Comparison of ENCODE assay signal across 11 mouse cellular contexts in genomic region chr15:31336685-31337084, GRCm38 (mm10). TPM values are rescaled to one million over a fixed set of nuclear protein-coding genes. Genes with fewer than 3 reads are reported as not detected.
DNase-seq lines count a peak whose midpoint lies in the region; ATAC-seq and TF ChIP-seq lines count a peak whose summit lies in the region.
"Had no signal": no experiment of that assay in that cellular context is flagged by ENCODE, and none has a peak within 500 bp of the region (broad histone marks: within the 10 kb centered on the region; RNA-seq: fewer than 3 reads in every experiment).

No protein-coding gene starts in this region.

- H3K27me3 ChIP-seq in embryonic facial prominence, embryonic 15.5 days, result no peaks in the 10 kb centered on the region
- no peaks in the 10 kb centered on the region for H3K27me3 ChIP-seq in intestine, postnatal 0 days (replicated peaks; ENCODE audit: control insufficient read depth, insufficient read depth, low read length)
- H3K27me3 ChIP-seq: hindbrain, embryonic 15.5 days; neural tube, embryonic 13.5 days had no signal

- intact Hi-C loops in gastrocnemius, postnatal 14 days (cut with DNase I; ENCODE audit: low total_unique reads), result no loop called here

- H3K4me2 ChIP-seq in embryonic facial prominence, embryonic 15.5 days (replicated peaks), result no peak overlapping the region
- no peak overlapping the region for H3K4me2 ChIP-seq in intestine, postnatal 0 days (replicated peaks; ENCODE audit: low read depth)
- H3K4me2 ChIP-seq: hindbrain, embryonic 15.5 days; neural tube, embryonic 13.5 days had no signal

- no peak for TF ChIP-seq CTCF in intestine, postnatal 0 days (IDR thresholded peaks at IDR 0.05; ENCODE audit: low read depth)

- no peaks in the 10 kb centered on the region for H3K9me3 ChIP-seq in embryonic facial prominence, embryonic 15.5 days (replicated peaks)
- H3K9me3 ChIP-seq in intestine, postnatal 0 days (ENCODE audit: control insufficient read depth), result no peaks in the 10 kb centered on the region
- H3K9me3 ChIP-seq: hindbrain, embryonic 15.5 days; neural tube, embryonic 13.5 days had no signal

- peak; percentile 55 for ATAC-seq in embryonic facial prominence, embryonic 15.5 days (ENCODE audit: insufficient number of reproducible peaks, low FRiP score, low TSS enrichment, low read depth)
- no peak for ATAC-seq in intestine, postnatal 0 days

- no peak overlapping the region for H3K27ac ChIP-seq in embryonic facial prominence, embryonic 15.5 days (replicated peaks)
- no peak overlapping the region for H3K27ac ChIP-seq in intestine, postnatal 0 days (ENCODE audit: low read depth, low read length)
- H3K27ac ChIP-seq: hindbrain, embryonic 15.5 days; neural tube, embryonic 13.5 days had no signal

- H3K4me1 ChIP-seq in embryonic facial prominence, embryonic 15.5 days, result no peaks in the 10 kb centered on the region
- no peaks in the 10 kb centered on the region for H3K4me1 ChIP-seq in intestine, postnatal 0 days (replicated peaks; ENCODE audit: control insufficient read depth, insufficient read depth, low read length)
- H3K4me1 ChIP-seq: hindbrain, embryonic 15.5 days; neural tube, embryonic 13.5 days had no signal

- no peaks in the 10 kb centered on the region for H3K36me3 ChIP-seq in embryonic facial prominence, embryonic 15.5 days
- no peaks in the 10 kb centered on the region for H3K36me3 ChIP-seq in intestine, postnatal 0 days (ENCODE audit: control insufficient read depth, insufficient read depth)
- H3K36me3 ChIP-seq: hindbrain, embryonic 15.5 days; neural tube, embryonic 13.5 days had no signal

- 54% methylated on average over 4 of the region's 4 CpGs for WGBS in embryonic facial prominence, embryonic 15.5 days
- WGBS in intestine, postnatal 0 days, result 56% methylated on average over 4 of the region's 4 CpGs

- no peak overlapping the region for H3K9ac ChIP-seq in embryonic facial prominence, embryonic 15.5 days
- no peak overlapping the region for H3K9ac ChIP-seq in intestine, postnatal 0 days (ENCODE audit: low read depth, low read length)
- H3K9ac ChIP-seq: hindbrain, embryonic 15.5 days; neural tube, embryonic 13.5 days had no signal

- peak; percentile 5 for DNase-seq in gastrocnemius, postnatal 14 days
- DNase-seq in gastrocnemius, postnatal 25 days, result no peak
- peak; percentile 84 for DNase-seq in A20 (ENCODE audit: low read depth, low spot score)
- DNase-seq in lung, postnatal 36 days, result peak; percentile 69
- DNase-seq in ovary, postnatal 10 days (ENCODE audit: low spot score), result no peak
- DNase-seq in right cerebral cortex, adult 2 months (ENCODE audit: low spot score in 2 of 2), result no peak
- DNase-seq: thymus, adult 18-20 months had no signal

- H3K4me3 ChIP-seq in embryonic facial prominence, embryonic 15.5 days (replicated peaks), result no peak overlapping the region
- no peak overlapping the region for H3K4me3 ChIP-seq in intestine, postnatal 0 days (ENCODE audit: low read depth, low read length)
- H3K4me3 ChIP-seq: hindbrain, embryonic 15.5 days; neural tube, embryonic 13.5 days had no signal

RNA-seq across cellular contexts. Expression of gene Ankrd33b, which starts 30.8 kb away (rescaled TPM):
- total RNA-seq in gastrocnemius, postnatal 14 days (2021), result 1 to 10 TPM; 5.3 to 6.3 TPM
- 10 to 100 TPM; 17.0 to 25.2 TPM for total RNA-seq in gastrocnemius, postnatal 25 days (2021)
- polyA plus RNA-seq in embryonic facial prominence, embryonic 15.5 days (2015; fragmentation: Nextera tagmentation; extraction: Ambion mirVana), result 0.80 and 1.1 TPM in 2 replicates
- polyA plus RNA-seq in intestine, postnatal 0 days (2015; fragmentation: Nextera tagmentation; extraction: Ambion mirVana), result 0.25 and 0.29 TPM in 2 replicates

Comparison
In these comparisons a context has a peak if more than half of its experiments do, and no peak if none do; other contexts are left out.
1. DNase-seq: peak in gastrocnemius, postnatal 14 days (single experiment), A20 (single experiment) and lung, postnatal 36 days (single experiment); none in gastrocnemius, postnatal 25 days (single experiment), ovary, postnatal 10 days (single experiment) and right cerebral cortex, adult 2 months (0 of 2).